Mouse (Mus musculus) MEL (cell line): ENCODE results near the gene Gm7861.
"Not testable (repeated sequence)": the region's sequence is repeated elsewhere in the genome, so short reads cannot be mapped to it uniquely, and the experiment has no call there.

ENCODE experiments used
- CTCF ChIP-seq, 3 experiments: IDR thresholded peaks in 2 of 3; conservative IDR thresholded peaks in 1 of 3; 2 replicates each; pipeline ENCODE4 v1.5.1; 2011 to 2012; ENCODE audit warnings: low read length in 3 of 3, low read depth in 2 of 3, mild to moderate bottlenecking in 2 of 3, improper control_type of control experiment in 1 of 3, inconsistent platforms in 1 of 3, mixed read lengths in 1 of 3, moderate library complexity in 1 of 3; ENCODE audit not compliant: control insufficient read depth in 1 of 3, insufficient read depth in 1 of 3, poor library complexity in 1 of 3, severe bottlenecking in 1 of 3
- ELF1 ChIP-seq: IDR thresholded peaks from 2 replicates; pipeline ENCODE4 v1.6.1; 2014; ENCODE audit warnings: low read depth, mild to moderate bottlenecking, inconsistent platforms, low read length, improper control_type of control experiment, moderate library complexity
- HCFC1 ChIP-seq: IDR thresholded peaks from 2 replicates; pipeline ENCODE4 v1.6.1; 2012; ENCODE audit warnings: low read depth, mild to moderate bottlenecking, inconsistent platforms, low read length, improper control_type of control experiment, moderate library complexity
- MAX ChIP-seq: IDR thresholded peaks from 2 replicates; pipeline ENCODE4 v1.6.1; 2011; ENCODE audit warnings: low read length, improper control_type of control experiment
- MEF2A ChIP-seq: IDR thresholded peaks from 2 replicates; pipeline ENCODE4 v1.6.1; 2014; ENCODE audit warnings: low read depth, mild to moderate bottlenecking, inconsistent platforms, low read length, improper control_type of control experiment; ENCODE audit not compliant: poor library complexity, insufficient replicate concordance, severe bottlenecking; ENCODE audit errors: extremely low read depth
- MYC ChIP-seq: IDR thresholded peaks from 2 replicates; pipeline ENCODE4 v1.6.1; 2011; ENCODE audit warnings: low read depth, mild to moderate bottlenecking, low read length, improper control_type of control experiment, moderate library complexity
- POLR2A ChIP-seq, 2 experiments: IDR thresholded peaks; 2 replicates each; pipeline ENCODE4 v1.6.1; 2011 to 2012; ENCODE audit warnings: low read length in 2 of 2, mild to moderate bottlenecking in 2 of 2, control low read depth in 1 of 2, improper control_type of control experiment in 1 of 2, low read depth in 1 of 2, moderate library complexity in 1 of 2; ENCODE audit not compliant: control insufficient read depth in 1 of 2, insufficient read depth in 1 of 2, poor library complexity in 1 of 2
- POLR2AphosphoS5 ChIP-seq: IDR thresholded peaks from 2 replicates; pipeline ENCODE4 v1.6.1; 2012; ENCODE audit warnings: low read depth, borderline replicate concordance, mild to moderate bottlenecking, inconsistent platforms, low read length, moderate library complexity, mixed read lengths
- RAD21 ChIP-seq: IDR thresholded peaks from 2 replicates; pipeline ENCODE4 v1.6.1; 2011; ENCODE audit warnings: mild to moderate bottlenecking, low read depth, low read length, improper control_type of control experiment
- USF1 ChIP-seq: IDR thresholded peaks from 2 replicates; pipeline ENCODE4 v1.6.1; 2014; ENCODE audit warnings: low read depth, mild to moderate bottlenecking, inconsistent platforms, low read length, improper control_type of control experiment, moderate library complexity

- TF ChIP-seq MEF2A; CTCF (IDR thresholded peaks at IDR 0.05 in 2 of 3, conservative IDR thresholded peaks at IDR 0.05 in 1 of 3; ENCODE audit: control insufficient read depth in 1 of 3, insufficient read depth in 1 of 3, low read depth in 2 of 3, low read length in 3 of 3, poor library complexity in 1 of 3, severe bottlenecking in 1 of 3); ELF1; POLR2A (IDR thresholded peaks at IDR 0.05; ENCODE audit: control insufficient read depth in 1 of 2, insufficient read depth in 1 of 2, low read depth in 1 of 2, low read length in 2 of 2, poor library complexity in 1 of 2); MYC; POLR2AphosphoS5; USF1; MAX; RAD21; HCFC1: not testable (repeated sequence)
These were observed at the start of gene Gm7861 for GRCm38 (mm10) chr8:21594408-21594807.
